Mouse (Mus musculus) common myeloid progenitor, adult 5-6 weeks (primary cell): Measurements from ENCODE around the gene Kcnmb1. TPM values are rescaled to one million over a fixed set of nuclear protein-coding genes. Genes with fewer than 3 reads are reported as not detected.
A peak's percentile ranks its signal among the peaks of the same experiment; 100 is the strongest.

Source experiments
- ATAC-seq: replicated peaks from 2 replicates; pipeline ENCODE4 v1.8.0; 2016; ENCODE audit warnings: low read depth, mild to moderate bottlenecking, moderate TSS enrichment, inconsistent platforms; ENCODE audit not compliant: poor library complexity, severe bottlenecking
- total RNA-seq: library from RNA; stranded (forward); fragments of 200-1000, 187-1606 nt; gene quantifications from 2 replicates; pipeline ENCODE4 v1.2.3, GENCODE M21; 2017

Gene Kcnmb1
- total RNA-seq, 1 experiment from 2014 or later, result not detected

GRCm38 (mm10) chr11:33993496-33993895 lies 30.7 kb downstream of the Kcnmb1 start:
- no peak for ATAC-seq

DNA sequence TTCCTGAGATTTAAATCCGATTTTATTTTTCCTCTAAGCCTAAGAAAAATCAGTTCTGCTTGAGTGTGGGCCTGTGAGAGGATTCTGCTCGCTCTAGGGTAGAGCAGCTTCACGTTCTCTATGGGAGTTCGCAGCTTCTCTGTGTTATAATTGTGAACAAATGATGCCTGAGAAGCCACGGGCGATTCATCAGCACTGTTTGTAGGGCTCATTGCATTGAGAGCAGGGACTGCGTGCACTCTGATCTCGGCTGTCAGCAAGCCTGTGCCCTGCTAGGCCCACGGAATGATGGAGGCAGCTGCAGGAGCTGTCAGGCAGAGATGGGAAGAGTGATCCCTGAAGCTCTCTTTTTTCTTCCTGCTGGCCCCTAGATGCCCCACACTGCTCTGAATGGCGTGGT lies 35.4 kb downstream of the Kcnmb1 start:
- no peak for ATAC-seq

DNA sequence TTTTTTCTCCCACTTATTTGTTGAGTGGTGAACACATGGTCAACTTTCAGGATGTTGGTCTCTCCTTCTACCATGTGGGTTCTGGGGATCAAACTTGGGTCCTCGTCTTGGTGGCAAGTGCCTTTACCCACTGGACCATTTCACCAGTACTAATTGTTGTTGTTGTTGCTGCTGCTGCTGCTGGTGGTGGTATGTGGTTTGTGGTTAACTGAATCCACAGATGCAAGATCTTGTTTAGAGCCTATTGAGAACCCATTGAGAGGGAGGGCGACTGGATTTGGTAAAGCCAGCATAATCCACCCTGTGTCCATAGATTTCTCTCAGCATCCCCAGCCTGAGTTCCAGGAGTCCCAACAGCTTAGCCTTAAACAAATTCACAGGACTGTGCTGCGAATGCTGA lies 37.6 kb downstream of the Kcnmb1 start:
- peak; percentile 57 for ATAC-seq

- ATAC-seq, result peak; percentile 69
Measured at GRCm38 (mm10) chr11:34001938-34002592, 39.3 kb downstream of the Kcnmb1 start.

DNA sequence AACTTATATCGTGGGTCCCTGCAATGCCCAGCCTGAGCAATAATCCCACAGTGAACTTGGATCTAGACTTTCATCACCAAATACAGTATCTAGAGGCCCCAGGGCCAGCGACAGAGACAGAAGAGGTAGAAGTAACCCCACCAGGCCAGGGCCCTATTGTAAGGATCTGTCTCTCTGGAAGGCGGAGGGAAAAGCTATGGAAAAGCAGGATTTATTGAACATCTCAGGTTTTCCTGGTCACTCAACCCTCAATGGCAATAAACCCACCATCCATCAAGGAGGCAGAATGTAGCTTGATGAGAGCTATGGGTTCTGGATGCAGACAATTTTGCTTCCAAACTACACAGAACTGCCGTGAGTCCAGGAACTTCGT lies 39.8 kb downstream of the Kcnmb1 start:
- ATAC-seq, result no peak

DNA sequence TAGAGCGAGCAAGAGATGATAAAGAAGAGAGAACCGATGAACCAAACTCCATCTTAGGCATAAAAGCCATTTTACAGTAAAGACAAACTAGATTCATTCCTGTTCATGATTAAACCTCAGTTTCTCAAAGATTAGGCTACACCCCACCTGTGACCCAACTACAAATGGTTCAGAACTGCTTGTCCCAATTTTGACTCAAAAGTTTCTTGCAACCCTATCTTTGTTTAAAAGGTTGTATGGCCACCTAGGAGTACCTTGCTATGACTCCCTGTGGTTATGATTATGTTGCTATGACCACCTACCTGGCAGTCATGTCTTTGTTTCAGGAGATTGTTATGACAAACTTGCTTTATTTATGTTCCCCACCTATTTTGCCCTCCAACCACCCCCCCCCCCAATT lies 44.8 kb downstream of the Kcnmb1 start:
- no peak for ATAC-seq

- ATAC-seq, result peak; percentile 67
Measured at GRCm38 (mm10) chr11:34008214-34008613, 45.4 kb downstream of the Kcnmb1 start.

DNA sequence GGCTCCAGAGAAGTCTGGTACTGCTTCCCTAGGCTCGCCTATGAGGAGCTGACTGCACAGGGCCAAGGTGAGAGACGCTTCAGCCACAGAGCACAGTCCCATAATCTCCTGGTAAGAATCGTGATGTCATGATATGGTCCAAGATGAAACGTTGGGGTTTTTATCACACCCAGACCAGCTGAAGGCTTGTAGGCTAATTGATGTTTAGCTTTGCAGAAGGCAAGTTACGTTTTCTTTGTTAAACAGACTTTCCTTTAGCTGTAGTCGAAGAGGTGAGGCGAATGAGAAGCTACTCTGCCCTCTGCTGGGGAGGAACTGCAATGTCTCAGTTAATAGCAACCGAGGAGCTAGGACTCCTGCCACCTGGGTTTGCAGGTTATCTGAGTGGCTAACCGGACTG lies 45.9 kb downstream of the Kcnmb1 start:
- peak; percentile 45 for ATAC-seq

DNA sequence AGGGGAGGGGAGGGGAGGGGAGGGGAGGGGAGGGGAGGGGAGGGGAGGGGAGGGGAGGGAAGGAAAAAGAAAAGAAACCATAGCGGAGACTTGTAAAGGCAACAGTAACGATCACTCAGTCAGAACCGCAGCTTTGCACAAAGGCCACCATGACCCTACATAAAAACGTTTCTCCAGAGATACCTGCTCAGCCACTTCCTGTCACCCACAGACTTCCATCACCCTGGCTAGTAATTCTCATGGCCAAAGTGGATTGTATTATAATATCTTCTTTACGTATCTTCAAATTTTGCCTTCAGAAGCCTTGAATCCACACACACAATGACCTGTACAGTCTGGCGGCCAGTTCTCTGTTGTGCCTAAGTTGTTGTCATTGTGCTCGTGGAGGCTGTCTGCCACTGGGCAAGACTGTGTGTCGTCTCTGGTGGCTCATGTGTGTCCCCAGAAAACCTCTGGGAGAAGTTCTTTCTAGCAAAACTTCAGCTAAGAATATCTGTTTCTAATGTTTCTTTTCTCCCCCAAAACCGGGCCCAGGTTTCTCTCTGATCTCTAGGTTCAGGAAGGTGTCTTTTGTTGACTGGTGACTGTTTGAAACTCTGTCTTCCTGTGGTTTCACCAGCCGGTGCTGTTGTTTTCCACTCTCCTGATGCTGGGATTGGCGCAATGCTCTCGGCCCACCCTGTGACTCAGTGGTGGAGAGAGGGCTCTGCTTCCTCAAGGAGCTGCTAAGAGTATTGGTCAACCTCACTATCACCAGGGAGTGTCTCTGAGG lies 46.7 kb downstream of the Kcnmb1 start:
- peak; percentile 20 for ATAC-seq

DNA sequence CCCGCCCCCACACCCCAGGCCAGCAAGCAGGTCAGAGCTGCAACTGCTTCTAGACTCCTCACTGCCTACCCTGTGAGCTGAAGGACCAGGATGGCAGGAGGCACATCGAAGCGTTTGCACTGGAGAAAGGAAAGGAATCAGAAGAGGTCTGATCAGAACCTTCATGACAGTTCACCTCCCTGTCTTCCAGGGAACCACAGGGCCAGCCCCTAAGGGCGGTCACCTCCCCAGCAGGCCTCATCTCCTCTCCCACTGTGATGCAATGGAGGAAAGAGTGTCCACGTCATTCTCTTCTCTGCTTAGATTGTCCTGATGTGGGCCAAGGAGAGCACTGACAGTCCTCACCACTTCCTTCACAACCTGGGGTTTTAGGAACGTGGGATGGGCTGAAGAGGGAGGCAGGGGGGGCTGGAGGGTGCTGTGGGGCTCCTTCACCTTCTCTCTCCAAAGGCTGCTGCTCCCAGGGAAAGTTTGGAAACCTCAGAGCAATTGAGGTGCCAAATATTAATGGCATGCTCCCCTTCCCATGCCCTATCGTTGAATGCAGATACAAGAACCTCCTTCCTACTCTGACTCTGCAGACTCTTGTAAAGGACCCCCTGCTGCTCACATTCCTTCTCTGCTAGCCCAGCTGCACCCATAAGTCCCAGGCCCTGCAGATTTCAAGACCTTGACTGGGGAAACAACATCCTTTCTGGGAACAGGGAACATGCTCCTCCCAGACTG lies 47.5 kb downstream of the Kcnmb1 start:
- ATAC-seq, result peak; percentile 53

DNA sequence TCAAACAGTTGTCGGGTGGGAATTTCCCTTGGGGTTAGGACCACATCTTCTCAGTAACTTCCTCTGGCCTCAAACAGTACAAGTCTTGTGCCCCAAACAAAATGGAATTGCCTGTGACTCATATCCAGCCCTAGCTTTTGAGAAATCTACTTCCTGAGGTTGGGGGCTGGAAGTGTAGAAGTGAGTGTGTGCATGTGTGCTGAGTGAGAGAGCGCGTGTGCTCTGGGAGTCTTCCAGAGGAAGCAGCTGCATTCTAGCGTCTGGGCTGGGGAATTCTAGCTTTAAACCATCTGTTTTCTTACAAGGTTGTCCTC lies 48.0 kb downstream of the Kcnmb1 start:
- ATAC-seq, result peak; percentile 39

DNA sequence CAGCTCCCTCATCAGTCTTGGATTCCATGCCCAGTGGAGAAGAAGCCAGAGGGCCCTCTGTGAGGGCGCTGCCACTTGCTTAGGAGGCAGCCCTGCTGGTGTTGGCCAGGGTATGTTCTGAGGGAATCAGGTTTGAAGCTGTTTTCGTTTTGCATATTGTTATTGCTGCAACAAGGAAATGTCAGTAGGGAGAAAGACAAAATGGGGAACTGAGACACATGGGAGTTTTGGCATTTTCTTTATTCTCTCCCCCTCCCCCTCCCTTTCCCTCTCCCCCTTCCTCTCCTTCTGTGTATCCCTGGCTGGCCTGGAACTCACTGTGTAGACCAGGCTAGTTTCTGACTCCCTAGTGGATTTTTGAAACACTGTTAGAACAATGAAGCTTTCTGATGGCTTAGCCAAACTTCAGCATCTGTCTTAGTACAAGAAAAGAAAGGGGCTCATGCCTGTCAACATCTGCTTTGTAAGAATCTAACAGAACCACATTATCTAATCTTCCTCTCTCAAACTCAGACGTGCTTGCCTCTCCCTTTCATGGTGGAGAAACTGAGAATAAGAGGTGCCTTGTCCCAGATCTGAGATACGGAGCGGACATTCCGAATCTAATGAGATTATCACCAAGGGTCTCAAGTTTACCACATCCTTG lies 49.3 kb downstream of the Kcnmb1 start:
- ATAC-seq, result no peak

Other genes with a start within 250 kb of the Kcnmb1 start
- gene Kcnip1, start 30.1 kb downstream of the Kcnmb1 start, total RNA-seq, result not detected in 2 replicates
- 19.9 and 32.6 TPM in 2 replicates for gene Lcp2, start 83.9 kb downstream of the Kcnmb1 start, total RNA-seq
- gene 4930469K13Rik, start 135.5 kb downstream of the Kcnmb1 start, total RNA-seq, result not detected in 2 replicates
- gene Foxi1, start 245.1 kb downstream of the Kcnmb1 start, total RNA-seq, result not detected in 2 replicates